Mouse (Mus musculus) kidney, adult 11 months (tissue): Measurements from ENCODE around the gene Dglucy.
A peak's percentile ranks its signal among the peaks of the same experiment; 100 is the strongest.

ENCODE experiments used
- DNase-seq: peaks from one replicate; pipeline ENCODE4 v3.0.0; 2022

Dglucy gene

GRCm38 (mm10) chr12:100936737-100937136 lies 157.9 kb downstream of the Dglucy start:
- peak; percentile 85 for DNase-seq

GRCm38 (mm10) chr12:100937441-100938360 lies 158.8 kb downstream of the Dglucy start:
- peak; percentile 33 for DNase-seq

GRCm38 (mm10) chr12:100941361-100941760 lies 162.5 kb downstream of the Dglucy start:
- DNase-seq = no peak

GRCm38 (mm10) chr12:100943146-100943545 lies 164.3 kb downstream of the Dglucy start:
- no peak for DNase-seq

DNA sequence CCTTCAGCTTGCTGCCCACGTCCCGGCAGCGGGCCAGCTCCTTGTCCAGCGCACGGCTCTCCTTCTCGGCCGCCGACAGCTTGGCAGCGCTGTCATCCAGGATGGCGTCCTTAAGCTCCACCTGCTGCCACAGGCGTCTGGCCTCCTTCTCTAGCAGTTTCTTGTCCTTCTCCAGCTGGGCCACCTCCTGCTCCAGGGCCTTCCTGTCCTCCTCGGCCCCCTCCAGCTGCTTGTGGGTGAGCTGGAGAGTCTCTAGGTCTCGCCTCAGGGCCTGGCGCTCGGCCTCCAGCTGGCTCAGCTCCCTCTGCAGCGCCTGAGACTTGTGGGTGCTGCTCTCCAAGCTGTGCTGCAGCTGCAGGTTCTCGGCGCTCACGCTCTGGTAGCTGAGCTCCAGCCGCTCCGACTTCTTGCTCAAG lies 166.1 kb downstream of the Dglucy start:
- DNase-seq = no peak

GRCm38 (mm10) chr12:100945501-100945900 lies 166.6 kb downstream of the Dglucy start:
- DNase-seq = no peak

GRCm38 (mm10) chr12:100945948-100946347 lies 167.1 kb downstream of the Dglucy start:
- no peak for DNase-seq
